Mouse (Mus musculus) testis, adult 2 months (tissue): Measurements from ENCODE around the gene Prl5a1. TPM values are rescaled to one million over a fixed set of nuclear protein-coding genes. Genes with fewer than 3 reads are reported as not detected.

Source experiments
- H3K27ac ChIP-seq: fragments of 200-500 bp; 2 replicates; pipeline ENCODE4 v1.5.1; 2012; ENCODE audit warnings: low read depth, low read length; ENCODE audit not compliant: control insufficient read depth, insufficient read depth
- H3K27me3 ChIP-seq: fragments of 200-500 bp; 2 replicates; pipeline ENCODE4 v1.6.1; 2012; ENCODE audit warnings: mild to moderate bottlenecking, low read length, moderate library complexity; ENCODE audit not compliant: control insufficient read depth, insufficient read depth
- H3K36me3 ChIP-seq: fragments of 200-500 bp; 2 replicates; pipeline ENCODE4 v1.6.1; 2012; ENCODE audit warnings: mild to moderate bottlenecking, low read length; ENCODE audit not compliant: control insufficient read depth, insufficient read depth
- H3K4me1 ChIP-seq: fragments of 200-500 bp; 2 replicates; pipeline ENCODE4 v1.6.1; 2012; ENCODE audit warnings: low read length; ENCODE audit not compliant: control insufficient read depth, insufficient read depth
- H3K4me3 ChIP-seq: fragments of 200-500 bp; 2 replicates; pipeline ENCODE4 v1.5.1; 2012; ENCODE audit warnings: low read depth, mild to moderate bottlenecking, low read length, moderate library complexity, mixed read lengths; ENCODE audit not compliant: control insufficient read depth
- CTCF ChIP-seq: fragments of 200-500 bp; IDR thresholded peaks from 2 replicates; pipeline ENCODE4 v1.5.1; 2012; ENCODE audit warnings: low read depth, mild to moderate bottlenecking, inconsistent platforms, low read length, moderate library complexity; ENCODE audit not compliant: control insufficient read depth, insufficient read depth, insufficient replicate concordance
- POLR2A ChIP-seq: fragments of 200-500 bp; IDR thresholded peaks from 2 replicates; pipeline ENCODE4 v1.6.1; 2012; ENCODE audit warnings: low read depth, mild to moderate bottlenecking, inconsistent platforms, low read length, moderate library complexity; ENCODE audit not compliant: control insufficient read depth
- polyA plus RNA-seq: library from polyadenylated mRNA; depleted of rRNA; stranded (reverse); fragments of >200 nt; gene quantifications from 2 replicates; pipeline ENCODE4 v1.2.3, GENCODE M21; 2012; rRNA removed

Gene Prl5a1
- polyA plus RNA-seq: not detected in 2 replicates

- no peak within 1 kb of the TSS for H3K27ac ChIP-seq
- H3K4me1 ChIP-seq: no peaks in the 10 kb centered on the region
- no peaks in the 10 kb centered on the region for H3K27me3 ChIP-seq
- no peaks in the 10 kb centered on the region for H3K36me3 ChIP-seq
- TF ChIP-seq CTCF (no peak), POLR2A (no peak)
- H3K4me3 ChIP-seq: no peak within 1 kb of the TSS
These were observed at the start of gene Prl5a1 for GRCm38 (mm10) chr13:28142184-28142583. TSS of gene Prl5a1 (plus strand) at chr13:28142484.

- TF ChIP-seq CTCF: no peak
- TF ChIP-seq POLR2A: no peak
- H3K36me3 ChIP-seq: no peaks in the 10 kb centered on the region
- H3K4me1 ChIP-seq: no peaks in the 10 kb centered on the region
- H3K4me3 ChIP-seq: no peak overlapping the region
- no peak overlapping the region for H3K27ac ChIP-seq
- no peaks in the 10 kb centered on the region for H3K27me3 ChIP-seq
These were observed 46.1 kb upstream of the Prl5a1 start for GRCm38 (mm10) chr13:28096161-28096560.

- no peaks in the 10 kb centered on the region for H3K4me1 ChIP-seq
- H3K36me3 ChIP-seq: no peaks in the 10 kb centered on the region
- H3K27ac ChIP-seq: no peak overlapping the region
- no peaks in the 10 kb centered on the region for H3K27me3 ChIP-seq
- TF ChIP-seq POLR2A (no peak), CTCF (no peak)
- no peak overlapping the region for H3K4me3 ChIP-seq
These were observed 33.7 kb upstream of the Prl5a1 start for GRCm38 (mm10) chr13:28108536-28108935.

- Histone ChIP-seq H3K36me3 (no peaks in the 10 kb centered on the region), H3K4me3 (no peak overlapping the region), H3K27me3 (no peaks in the 10 kb centered on the region), H3K4me1 (no peaks in the 10 kb centered on the region), H3K27ac (no peak overlapping the region)
- TF ChIP-seq CTCF: no peak
- no peak for TF ChIP-seq POLR2A
These were observed 9.5 kb upstream of the Prl5a1 start for GRCm38 (mm10) chr13:28132781-28133180.

GRCm38 (mm10) chr13:28135790-28136189, 6.5 kb upstream of the Prl5a1 start:
- Histone ChIP-seq H3K36me3 (no peaks in the 10 kb centered on the region), H3K27ac (no peak overlapping the region), H3K4me3 (no peak overlapping the region), H3K4me1 (no peaks in the 10 kb centered on the region), H3K27me3 (no peaks in the 10 kb centered on the region)
- TF ChIP-seq POLR2A (no peak), CTCF (no peak)

Other genes with a start within 250 kb of the Prl5a1 start
- not detected in 2 replicates for gene Prl4a1, start 126.3 kb upstream of the Prl5a1 start, polyA plus RNA-seq
- gene Gm11361, start 115.0 kb downstream of the Prl5a1 start, polyA plus RNA-seq: 0.56 TPM in 1 of 2 replicates, not detected in the other